Mouse (Mus musculus): ENCODE data around the gene Zfp579. TPM values are rescaled to one million over a fixed set of nuclear protein-coding genes. Genes with fewer than 3 reads are reported as not detected.
A peak's percentile ranks its signal among the peaks of the same experiment; 100 is the strongest.

Gene Zfp579
- total RNA-seq, 2 experiments from 2014 or later = 17.9 to 22.2 TPM

DNA sequence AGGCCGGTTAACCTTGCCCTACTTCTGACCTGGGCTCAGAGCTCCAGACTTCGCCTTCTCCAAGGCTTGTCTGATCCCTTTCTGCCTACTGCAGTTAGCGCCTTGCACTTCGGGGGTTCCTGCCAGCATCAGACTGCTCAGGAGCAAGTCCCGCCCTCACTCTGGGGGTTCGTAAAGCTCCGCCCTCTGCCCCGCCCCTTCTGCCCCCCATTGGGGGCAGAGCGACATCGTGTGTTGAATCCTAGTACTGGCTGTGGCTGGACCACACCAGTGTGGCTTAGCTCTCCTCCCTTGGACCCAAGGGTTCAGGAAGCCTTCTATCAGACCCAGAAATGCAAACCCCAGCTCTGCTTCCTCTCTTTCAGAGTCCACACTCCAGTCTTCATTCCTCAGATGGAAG is 31.7 kb downstream of the Zfp579 start, which contains the start of gene Sbk2:
Gene Sbk2 (minus strand): TSS at position 135 of the 400 bp plus-strand sequence.
- peak; percentile 66 to 85 for DNase-seq (ENCODE audit: low spot score in 2 of 2)

DNA sequence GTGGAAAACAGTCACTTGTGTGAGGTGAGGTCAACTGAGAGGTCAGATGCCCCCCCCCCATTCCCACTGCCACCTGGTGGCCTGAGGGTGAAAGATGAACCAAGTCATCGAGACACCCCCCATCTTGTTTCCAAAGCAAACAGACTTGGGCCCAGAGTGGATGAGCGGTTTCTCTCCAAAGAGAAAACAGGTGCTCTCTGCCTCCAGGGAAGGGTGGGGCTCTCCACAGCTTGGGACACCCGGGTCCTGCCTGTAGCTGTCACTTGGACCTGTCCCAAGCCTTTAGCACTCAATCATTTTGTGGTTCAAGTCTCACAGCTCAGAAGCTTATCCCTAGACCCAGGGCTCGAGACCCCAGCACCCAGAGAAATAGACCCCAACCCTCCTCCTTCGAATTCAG is 32.4 kb downstream of the Zfp579 start:
- peak in 1 of 2 experiments; percentile 17 for DNase-seq (ENCODE audit: low spot score in 2 of 2)

DNA sequence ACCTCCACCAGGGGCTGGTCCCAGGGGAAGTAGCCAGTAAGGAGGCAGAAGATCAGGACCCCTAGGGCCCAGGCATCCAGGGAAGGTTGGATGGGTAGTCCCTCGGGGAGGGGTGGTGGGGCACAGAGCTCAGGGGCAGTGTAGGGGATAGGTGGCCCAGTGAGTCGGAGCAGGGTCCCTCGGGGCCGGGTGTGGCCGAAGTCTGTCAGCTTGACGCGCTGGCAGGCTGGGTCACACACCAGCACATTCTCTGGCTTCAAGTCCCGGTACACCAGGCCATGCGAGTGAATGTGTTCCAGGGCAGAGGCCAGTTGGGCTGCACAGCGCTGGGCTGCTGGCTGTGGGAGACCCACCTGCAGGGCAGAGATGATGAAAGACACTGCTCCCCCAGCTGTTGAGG is 38.6 kb downstream of the Zfp579 start:
- no peak for DNase-seq (ENCODE audit: low spot score in 2 of 2)

DNA sequence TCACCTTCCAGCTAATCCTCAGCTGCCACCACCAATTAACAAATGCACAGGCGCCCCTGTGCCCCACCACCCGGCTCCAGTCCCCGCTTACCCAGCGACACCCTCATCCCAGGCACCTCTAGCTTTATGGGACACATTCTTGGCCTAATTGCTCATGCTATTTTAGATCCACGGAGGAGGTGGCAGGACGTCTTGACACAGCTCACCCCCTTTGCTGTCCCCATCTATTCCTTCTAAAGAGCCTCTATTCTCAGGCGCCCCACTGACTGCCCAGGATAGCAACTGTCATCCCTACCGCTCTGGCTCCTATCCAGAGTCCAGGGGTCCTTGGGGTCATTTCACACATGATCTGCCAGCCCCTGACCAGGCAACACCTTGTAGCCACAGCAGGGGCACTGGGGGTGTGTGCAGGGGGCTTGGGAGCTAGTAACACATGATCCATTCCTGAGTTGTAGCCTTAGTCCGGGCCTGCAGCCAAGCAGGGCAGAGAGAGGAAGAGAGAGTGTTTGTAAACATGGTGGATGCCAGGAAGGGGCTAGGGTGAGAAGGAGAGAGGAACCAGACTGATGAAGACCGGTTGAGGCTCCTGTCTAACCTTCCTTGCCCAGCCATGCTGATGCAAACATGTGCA is 42.0 kb downstream of the Zfp579 start:
- no peak for DNase-seq (ENCODE audit: low spot score in 2 of 2)

DNA sequence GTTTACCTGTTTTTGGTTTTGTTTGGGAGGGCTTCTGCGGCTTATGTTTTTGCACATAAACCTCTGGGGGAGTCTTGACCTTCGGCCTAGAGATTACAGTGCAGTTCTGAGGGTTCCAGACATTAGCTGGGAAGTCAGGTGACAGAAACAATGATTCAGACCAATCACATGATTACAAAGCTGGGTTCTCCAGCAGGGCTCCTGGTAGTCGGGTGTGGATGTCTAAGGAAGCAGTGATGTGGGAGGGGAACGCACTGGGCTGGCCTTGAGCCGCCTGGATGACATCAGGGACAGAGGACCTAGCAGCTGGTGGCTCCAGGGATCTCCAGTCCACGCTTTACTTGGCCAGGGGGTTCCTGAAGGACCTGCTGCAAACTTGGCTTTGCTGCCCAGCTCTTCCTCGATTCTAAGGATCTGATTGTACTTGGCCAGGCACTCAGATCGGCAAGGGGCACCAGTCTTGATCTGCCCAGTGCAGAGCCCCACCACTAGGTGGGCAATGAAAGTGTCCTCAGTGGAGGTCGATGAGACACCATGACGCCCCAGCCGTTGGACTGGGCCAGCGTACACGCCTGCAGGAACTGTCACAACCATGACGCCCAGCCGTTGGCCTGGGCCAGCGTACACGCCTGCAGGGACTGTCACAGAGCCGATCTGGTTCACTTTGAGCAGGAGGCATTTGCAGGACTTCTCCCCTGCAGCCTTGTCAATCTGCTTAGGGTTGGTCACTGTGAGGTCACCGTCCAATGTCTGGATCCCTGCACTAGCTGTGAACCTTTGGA is 45.2 kb downstream of the Zfp579 start:
- DNase-seq (ENCODE audit: low spot score in 2 of 2) = no peak

DNA sequence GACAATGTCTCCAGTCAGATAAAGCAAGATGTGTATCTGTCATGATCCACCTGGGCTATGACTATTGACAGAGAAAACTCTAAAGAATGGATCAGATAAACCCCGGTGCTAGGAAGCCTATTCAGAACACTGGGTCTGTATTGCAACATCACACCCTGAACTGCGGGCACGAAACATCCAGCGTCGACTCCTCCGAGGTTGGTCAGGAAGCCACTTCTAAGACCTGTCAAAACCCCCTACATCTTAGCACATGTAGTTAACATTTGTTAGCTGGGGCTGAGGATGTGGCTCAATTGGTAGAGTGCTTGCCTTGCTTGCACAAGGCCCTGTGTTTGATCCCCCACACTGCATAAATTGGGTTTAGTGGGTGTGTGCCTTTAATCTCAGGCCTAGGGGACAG is 47.6 kb downstream of the Zfp579 start:
- DNase-seq (ENCODE audit: low spot score in 2 of 2) = no peak

DNA sequence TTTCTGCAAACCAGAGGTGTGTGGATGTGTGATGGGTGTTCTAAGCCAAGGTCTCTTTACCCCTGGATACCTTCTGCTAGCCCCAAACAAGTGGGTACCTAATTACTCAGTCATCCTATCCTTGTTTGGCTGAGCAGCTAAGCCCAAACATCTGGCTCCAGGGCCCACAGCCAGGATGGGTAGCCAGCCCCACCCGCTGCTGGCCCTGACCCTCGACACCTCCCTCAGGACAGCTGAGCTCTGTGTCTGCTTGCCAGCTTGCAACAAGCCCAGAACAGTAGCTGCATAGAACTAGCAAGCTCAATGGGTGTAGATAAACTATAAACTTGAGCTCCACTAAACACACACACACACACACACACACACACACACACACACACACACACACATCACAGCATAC is 48.1 kb downstream of the Zfp579 start:
- DNase-seq (ENCODE audit: low spot score in 2 of 2) = peak in 1 of 2 experiments; percentile 83

DNA sequence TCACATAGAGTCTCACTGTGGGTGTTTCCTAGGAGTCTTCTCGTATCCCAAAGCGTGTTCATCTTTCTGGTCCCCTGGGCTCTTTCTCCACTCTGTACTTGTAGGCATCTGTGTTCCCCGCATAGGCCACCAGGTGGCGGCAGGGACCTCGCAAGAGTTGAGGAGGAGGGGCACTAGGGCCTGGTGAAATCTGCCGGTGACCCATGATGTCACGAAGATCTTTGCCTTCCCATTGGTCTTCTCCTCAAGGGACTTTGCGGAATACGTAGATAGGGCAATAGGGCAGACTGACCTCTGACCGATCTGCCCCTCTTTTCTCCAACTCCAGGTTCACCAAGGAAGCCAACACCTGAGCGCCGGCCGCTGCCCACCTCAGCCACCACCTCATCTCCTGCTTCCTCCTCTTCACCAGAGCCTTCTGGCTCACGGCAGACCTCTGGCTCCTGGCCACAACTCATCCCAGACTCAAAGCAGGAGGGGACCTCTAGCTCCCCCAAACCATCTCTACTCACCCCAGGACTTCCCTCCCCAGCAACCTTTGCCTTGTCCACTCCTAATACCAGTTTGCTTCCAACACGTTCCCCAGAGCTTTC is 52.6 kb downstream of the Zfp579 start:
- DNase-seq (ENCODE audit: low spot score in 2 of 2) = peak; percentile 84 to 89

DNA sequence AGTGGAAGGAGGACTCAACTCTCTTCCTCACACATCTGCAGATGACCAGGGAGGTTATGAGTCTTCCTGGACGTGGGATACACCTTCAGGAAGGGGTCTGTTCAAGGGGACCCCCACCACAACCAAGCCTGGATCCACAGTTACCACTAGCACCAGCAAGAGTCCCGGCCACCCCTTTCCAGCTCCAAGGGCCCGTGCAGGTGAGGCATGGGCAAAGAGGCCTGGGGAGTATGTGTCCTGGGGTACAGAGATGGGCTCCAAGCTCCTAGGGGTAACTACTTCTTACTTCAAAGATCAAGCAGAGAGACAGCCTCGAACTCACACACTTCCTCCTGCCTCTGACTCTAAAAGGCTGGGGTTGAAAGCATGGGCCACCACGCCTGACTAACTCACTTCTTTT is 53.3 kb downstream of the Zfp579 start:
- DNase-seq (ENCODE audit: low spot score in 2 of 2) = no peak

DNA sequence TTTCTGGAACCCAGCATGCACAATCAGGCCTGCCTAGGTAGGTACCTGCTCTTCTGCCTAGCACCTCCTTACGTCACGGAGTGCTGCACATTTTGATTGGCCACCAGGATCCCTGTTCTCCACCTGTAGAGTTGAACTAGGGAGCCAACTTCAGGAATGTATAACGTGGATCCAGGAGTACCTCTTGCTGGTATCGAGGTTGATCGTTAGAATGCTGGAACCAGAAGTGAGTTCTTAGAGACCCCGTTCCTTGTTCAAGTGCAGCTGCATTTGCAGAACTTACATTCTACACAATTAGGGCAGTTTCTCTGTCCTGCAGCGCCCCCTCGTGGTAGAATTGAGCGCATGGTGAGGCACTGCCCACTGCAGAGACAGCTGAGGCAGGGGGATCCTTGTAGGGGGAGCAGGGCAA is 55.9 kb downstream of the Zfp579 start:
- peak; percentile 69 to 79 for DNase-seq (ENCODE audit: low spot score in 2 of 2)

DNA sequence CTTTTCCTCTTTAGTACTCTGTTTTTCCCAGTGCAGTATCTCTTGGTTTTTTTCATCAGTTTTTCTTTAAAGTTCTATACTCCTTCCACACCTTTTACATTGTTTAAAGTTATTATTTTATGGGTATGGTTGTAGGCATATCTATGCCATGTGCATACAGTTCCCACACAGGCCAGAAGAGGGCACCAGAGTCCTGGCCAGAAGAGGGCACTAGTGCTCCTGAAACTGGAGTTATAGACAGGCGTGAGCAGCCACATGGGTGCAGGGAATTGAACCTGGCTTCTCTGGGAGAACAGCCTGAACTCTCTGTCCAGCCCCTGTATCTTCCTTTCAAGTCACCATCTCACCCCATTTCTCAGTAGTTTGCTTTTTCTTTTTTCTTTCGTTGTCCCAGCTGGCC is 57.5 kb downstream of the Zfp579 start:
- peak in 1 of 2 experiments; percentile 78 for DNase-seq (ENCODE audit: low spot score in 2 of 2)

DNA sequence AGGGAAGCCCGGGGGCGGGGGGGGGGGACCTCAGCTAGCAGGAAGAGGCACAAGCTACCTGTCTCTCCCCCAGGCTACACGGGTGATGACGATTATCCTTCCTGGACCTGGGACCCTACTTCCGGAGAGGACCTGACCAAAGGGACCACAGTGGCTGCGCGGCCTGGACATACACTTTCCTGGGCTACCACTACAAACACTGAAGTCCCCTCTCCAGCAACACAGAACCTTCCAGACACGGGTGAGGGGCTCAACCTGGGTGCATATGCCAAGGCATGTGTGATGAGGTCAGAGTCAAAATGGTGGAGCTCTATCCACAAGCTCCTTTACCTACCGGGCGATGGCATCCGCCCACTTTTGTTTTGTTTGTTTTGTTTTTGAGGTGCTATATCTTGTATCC is 58.6 kb downstream of the Zfp579 start:
- DNase-seq (ENCODE audit: low spot score in 2 of 2) = no peak

DNA sequence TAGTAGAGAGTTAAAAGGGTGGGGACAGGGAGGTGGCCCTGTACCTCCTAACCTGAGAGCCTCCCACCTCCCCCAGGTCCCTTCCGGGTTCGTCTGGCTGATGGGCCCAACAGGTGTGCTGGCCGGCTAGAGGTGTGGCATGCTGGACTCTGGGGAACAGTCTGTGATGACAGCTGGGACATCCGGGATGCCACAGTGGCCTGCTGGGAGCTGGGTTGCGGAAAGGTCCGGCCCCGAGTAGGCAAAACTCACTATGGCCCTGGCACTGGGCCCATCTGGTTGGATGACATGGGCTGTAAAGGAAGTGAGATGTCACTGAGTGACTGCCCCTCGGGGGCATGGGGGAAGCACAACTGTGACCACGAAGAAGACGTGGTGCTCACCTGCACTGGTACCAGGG is 59.1 kb downstream of the Zfp579 start:
- no peak for DNase-seq (ENCODE audit: low spot score in 2 of 2)

DNA sequence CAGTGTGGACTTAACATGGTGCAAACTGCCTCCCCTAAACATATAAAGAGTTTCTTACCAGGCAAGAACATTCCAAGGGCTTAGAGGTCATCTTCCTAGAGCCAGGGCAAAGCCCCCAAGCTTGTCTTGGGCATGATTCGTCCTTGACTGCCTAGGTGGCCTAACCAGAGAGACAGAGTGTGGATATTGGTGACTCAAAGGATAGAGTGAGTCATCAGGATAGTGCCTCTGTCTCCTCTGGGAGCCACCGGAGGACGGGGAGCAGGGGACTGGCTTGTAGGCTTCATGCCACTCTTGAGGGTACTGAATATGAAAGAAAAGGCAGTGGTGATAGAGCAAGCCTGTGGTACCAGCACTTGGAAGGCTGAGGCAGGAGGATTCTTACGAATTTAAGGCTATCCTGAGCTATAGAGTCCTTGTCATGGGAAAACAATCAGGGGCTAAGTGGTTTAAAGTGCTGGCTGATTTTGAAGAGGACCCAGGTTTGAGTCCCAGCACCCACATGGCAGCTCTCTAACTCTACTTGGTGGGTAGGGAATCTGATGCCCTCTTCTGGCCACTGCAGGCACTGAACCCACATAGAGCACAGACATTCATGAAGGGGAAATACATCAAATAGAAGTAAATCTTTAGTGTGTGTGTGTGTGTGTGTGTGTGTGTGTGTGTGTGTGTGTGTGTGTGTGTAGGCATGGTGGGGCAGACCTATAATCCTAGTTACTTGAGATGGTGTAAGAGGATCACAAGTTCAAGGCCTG is 61.6 kb downstream of the Zfp579 start:
- no peak for DNase-seq (ENCODE audit: low spot score in 2 of 2)

Other genes with a start within 250 kb of the Zfp579 start
- 1 to 10 TPM; 7.6 to 8.0 TPM for gene Cox6b2, start 243.1 kb downstream of the Zfp579 start, total RNA-seq (2021)
- gene Fam71e2, start 224.9 kb downstream of the Zfp579 start, total RNA-seq (2021) = not detected
- under 1 TPM; 0.18 to 0.29 TPM for gene Il11, start 213.3 kb downstream of the Zfp579 start, total RNA-seq (2021)
- gene Tmem190, start 213.2 kb downstream of the Zfp579 start, total RNA-seq (2021) = not detected
- gene Tmem238, start 206.5 kb downstream of the Zfp579 start, total RNA-seq (2021) = 1 to 10 TPM; 3.7 to 5.2 TPM
- gene Rpl28, start 203.3 kb downstream of the Zfp579 start, total RNA-seq (2021) = 1,000 to 10,000 TPM; 1,080 to 1,143 TPM
- 100 to 1,000 TPM; 122 to 140 TPM for gene Ube2s, start 183.6 kb downstream of the Zfp579 start, total RNA-seq (2021)
- gene Shisa7, start 151.5 kb downstream of the Zfp579 start, total RNA-seq (2021) = under 1 TPM in 1 of 2 experiments, not detected in 1; 0.05 TPM
- gene Isoc2b, start 125.9 kb downstream of the Zfp579 start, total RNA-seq (2021) = 1 to 10 TPM; 2.3 to 2.5 TPM
- 10 to 100 TPM; 10.7 to 11.7 TPM for gene Isoc2a, start 119.0 kb downstream of the Zfp579 start, total RNA-seq (2021)
- not detected for gene Gm36210, start 89.6 kb downstream of the Zfp579 start, total RNA-seq (2021)
- gene Zfp628, start 80.9 kb downstream of the Zfp579 start, total RNA-seq (2021) = 10 to 100 TPM; 14.0 to 14.6 TPM
- 1 to 10 TPM; 4.6 to 5.2 TPM for gene Nat14, start 74.1 kb downstream of the Zfp579 start, total RNA-seq (2021)
- gene Ssc5d, start 70.4 kb downstream of the Zfp579 start, total RNA-seq (2021) = 10 to 100 TPM; 67.3 to 73.3 TPM
- 10 to 100 TPM; 13.0 to 15.9 TPM for gene Sbk2, start 31.8 kb downstream of the Zfp579 start, total RNA-seq (2021)
- under 1 TPM in 1 of 2 experiments, not detected in 1; 0.13 TPM for gene Sbk3, start 25.0 kb downstream of the Zfp579 start, total RNA-seq (2021)
- 1 to 10 TPM; 9.0 to 9.6 TPM for gene Zfp524, start 18.3 kb upstream of the Zfp579 start, total RNA-seq (2021)
- gene Fiz1, start 18.5 kb upstream of the Zfp579 start, total RNA-seq (2021) = 10 to 100 TPM; 25.5 to 28.9 TPM
- gene Gm44973, start 19.3 kb upstream of the Zfp579 start, total RNA-seq (2021) = not detected
- 10 to 100 TPM; 24.5 to 27.4 TPM for gene Zfp865, start 24.2 kb upstream of the Zfp579 start, total RNA-seq (2021)
- gene Ccdc106, start 24.4 kb upstream of the Zfp579 start, total RNA-seq (2021) = under 1 TPM; 0.80 to 0.91 TPM
- gene 4632433K11Rik, start 38.0 kb upstream of the Zfp579 start, total RNA-seq (2021) = not detected
- 1 to 10 TPM; 5.8 to 6.6 TPM for gene Zfp784, start 42.3 kb upstream of the Zfp579 start, total RNA-seq (2021)
- gene Zfp580, start 55.4 kb upstream of the Zfp579 start, total RNA-seq (2021) = 10 to 100 TPM; 10.1 to 11.6 TPM
- gene U2af2, start 66.0 kb upstream of the Zfp579 start, total RNA-seq (2021) = 100 to 1,000 TPM; 117 to 127 TPM
- 100 to 1,000 TPM; 112 to 117 TPM for gene Epn1, start 84.1 kb upstream of the Zfp579 start, total RNA-seq (2021)
- not detected for gene Rfpl4, start 120.8 kb upstream of the Zfp579 start, total RNA-seq (2021)
- 1 to 10 TPM in 1 of 2 experiments, under 1 TPM in 1; 0.54 to 1.8 TPM for gene Rasl2-9, start 129.8 kb upstream of the Zfp579 start, total RNA-seq (2021)
- not detected for gene Vmn1r55, start 153.5 kb upstream of the Zfp579 start, total RNA-seq (2021)
- gene Vmn1r56, start 200.6 kb upstream of the Zfp579 start, total RNA-seq (2021) = not detected
- not detected for gene Vmn1r57, start 222.3 kb upstream of the Zfp579 start, total RNA-seq (2021)